Mouse (Mus musculus) gastrocnemius, postnatal 36 days (tissue): Measurements from ENCODE around the gene Ccnjl. TPM values are rescaled to one million over a fixed set of nuclear protein-coding genes. Genes with fewer than 3 reads are reported as not detected.

ENCODE experiments used
- DNase-seq, 2 experiments: peaks; one replicate each; pipeline ENCODE4 v3.0.0; 2022
- intact Hi-C: fragments of 180-260 bp; cut with DNase I; formaldehyde crosslinking; loops from one replicate; pipeline ENCODE4 v1.15.1; 2025
- long read RNA-seq, 2 experiments: library from polyadenylated mRNA; stranded (forward); transcript quantifications; one replicate each; pipeline ENCODE4 v2.0.0; 2021
- total RNA-seq, 2 experiments: library from RNA; stranded (reverse); gene quantifications; 2 replicates each; pipeline ENCODE4 v1.2.3; 2021

Ccnjl gene
- total RNA-seq: under 1 TPM; 0.12 to 0.13 TPM
- long read RNA-seq, experiment 1: 0 reads
- long read RNA-seq, experiment 2: 0 reads

DNA sequence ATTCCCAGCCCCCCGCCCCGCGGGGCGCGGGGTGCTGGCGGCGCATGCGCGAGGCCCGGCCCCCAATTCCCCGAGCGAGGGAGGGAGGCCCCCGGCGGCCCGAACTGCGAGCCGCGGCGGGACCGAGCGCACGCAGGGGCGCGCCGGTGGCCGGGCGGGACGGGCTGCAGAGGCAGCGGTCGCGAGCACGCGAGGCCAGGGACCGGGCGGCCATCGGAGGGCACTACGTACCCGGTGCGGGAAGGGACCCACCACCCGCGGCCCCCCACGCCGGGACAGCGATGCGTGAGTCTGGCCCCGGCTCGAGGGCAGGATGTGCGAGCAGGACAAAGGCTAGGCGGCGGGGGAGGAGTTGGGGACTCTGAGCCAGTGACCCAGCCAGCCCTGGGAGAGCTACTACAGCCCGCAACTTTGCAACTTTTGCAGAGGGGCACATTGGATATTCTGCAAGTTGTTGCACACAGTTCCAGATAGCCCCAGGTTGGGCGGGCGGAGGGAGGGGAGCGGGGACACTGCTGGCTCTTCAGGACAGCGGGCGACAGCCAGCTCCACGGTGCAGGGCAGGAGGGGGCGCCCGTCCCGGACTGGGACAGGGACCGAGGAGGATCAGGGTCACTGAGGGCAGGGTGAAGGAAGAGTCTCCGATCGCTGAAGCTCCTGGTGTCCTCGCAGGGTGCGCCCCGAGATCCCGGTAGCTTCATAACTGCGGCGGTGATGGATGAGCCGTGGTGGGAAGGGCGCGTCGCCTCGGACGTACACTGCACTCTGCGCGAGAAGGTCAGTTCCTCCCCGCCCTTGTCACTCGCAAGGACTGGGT, at the start of gene Ccnjl:
Ccnjl (plus strand) TSS at position 102 of the 817 bp plus-strand sequence.
- intact Hi-C loops: no loop called here

DNA sequence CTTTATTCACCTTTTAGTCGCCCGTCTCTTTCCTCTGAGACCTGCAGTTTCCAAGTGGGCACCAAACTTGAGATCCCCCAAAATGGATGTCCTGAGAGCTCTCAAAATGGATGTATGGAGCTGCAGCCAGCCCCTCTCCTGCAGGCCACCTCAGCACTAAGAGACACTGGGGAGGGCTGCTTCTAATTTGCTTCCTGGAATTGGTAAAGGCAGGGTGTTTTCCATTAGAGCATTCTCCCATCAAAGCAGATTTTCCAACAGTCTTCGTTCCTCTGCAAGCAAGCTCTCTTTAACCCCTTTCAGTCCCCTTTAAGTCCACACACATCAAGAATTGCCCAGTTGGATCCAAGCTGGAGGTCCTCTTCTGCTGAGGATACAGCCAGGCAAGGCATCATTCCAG, 49.2 kb upstream of the Ccnjl start:
- DNase-seq: no peak
- intact Hi-C loops: no loop called here

More for the DNA sequence above, at the start of gene Ccnjl:
- DNase-seq: peak; percentile 25 to 27

DNA sequence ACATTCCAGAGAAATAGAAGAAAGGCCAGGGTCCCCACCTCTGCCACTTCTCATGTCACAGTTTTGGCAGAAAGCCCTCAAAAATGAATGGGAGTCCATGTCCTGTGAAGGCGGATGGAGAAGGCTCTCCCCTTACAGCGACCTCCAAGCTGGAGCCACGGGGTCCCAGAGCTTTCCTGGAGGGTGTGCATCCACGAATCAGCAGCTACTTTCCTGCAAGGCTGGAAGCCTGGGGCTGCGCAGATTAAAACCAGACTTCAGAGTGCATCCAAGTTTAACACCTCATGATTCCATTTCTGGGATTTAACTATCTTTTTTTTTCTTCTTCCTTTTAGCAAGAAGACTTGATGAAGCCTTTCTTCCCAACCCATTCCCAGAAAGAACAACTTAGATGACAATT, 48.0 kb upstream of the Ccnjl start:
- intact Hi-C loops: no loop called here
- DNase-seq: no peak

DNA sequence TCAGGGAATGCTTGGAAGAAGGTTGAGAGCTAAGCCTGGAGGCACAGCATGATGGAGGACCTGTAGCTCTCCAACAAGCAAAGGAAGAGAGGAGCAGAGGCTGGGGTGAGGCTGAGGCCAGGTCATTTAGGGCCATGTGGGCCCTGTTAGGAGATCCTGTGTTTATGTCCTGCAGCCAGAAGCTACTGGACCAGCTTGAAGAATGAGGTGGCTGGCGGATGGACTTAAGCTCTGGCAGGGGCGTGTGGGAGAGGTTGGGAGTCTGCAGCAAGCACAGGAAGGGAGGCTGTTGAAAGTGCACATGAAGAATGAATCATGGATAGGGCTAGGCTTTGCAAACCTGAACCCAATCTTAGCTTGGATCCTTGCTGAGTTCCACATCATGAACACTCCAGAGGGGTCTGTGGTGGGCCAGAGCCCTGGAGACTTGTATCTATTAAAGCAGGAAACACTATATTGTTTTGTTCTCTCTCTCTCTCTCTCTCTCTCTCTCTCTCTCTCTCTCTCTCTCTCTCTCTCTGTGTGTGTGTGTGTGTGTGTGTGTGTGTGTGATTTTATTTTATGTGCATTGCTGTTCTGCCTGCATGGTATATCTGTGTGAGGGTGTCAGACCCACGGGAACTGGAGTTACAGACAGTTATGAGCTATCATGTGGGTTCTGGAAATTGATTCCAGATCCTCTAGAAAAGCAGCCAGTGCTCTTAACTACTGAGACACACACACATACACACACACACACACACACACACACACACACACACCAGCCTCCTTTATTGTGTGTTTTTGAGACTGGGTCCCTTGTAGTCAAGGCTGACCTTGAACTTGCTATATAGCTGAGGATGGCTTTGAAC, 46.7 kb upstream of the Ccnjl start:
- intact Hi-C loops: no loop called here
- peak in 1 of 2 experiments; percentile 29 for DNase-seq

DNA sequence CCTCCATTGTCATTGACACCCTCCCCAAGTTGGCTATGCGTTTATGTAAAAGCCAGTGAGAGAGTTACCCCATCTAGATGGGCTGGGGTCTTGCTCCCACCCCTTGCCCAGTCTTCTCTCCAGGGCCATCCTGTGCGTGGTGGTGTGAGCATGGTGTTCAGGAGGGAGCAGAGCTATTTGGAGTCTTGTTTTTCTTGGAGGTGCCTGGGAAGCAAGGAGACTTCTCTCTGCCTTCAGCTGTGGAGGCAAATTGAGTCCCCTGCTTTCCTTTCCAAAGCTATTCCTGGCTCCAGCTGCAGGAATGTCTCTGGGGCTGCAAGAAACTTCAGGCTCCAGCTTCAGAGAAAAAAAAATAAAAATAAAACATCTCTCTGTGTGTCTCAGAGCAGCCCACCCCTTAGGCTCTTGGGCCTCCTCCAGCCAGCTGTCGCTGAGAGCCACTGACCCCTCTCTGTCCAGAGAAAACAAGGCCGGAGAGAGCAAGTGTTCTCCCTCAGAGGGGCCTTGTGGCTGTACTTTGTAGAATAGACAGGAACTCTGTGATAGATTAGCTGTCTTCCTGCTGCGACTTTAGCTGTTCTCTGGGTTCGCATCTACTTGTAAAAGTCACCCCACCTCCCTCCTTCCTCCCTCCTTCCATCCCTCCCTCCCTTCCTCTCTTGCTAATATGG, 45.3 kb upstream of the Ccnjl start:
- peak in 1 of 2 experiments; percentile 30 for DNase-seq
- intact Hi-C loops: no loop called here

DNA sequence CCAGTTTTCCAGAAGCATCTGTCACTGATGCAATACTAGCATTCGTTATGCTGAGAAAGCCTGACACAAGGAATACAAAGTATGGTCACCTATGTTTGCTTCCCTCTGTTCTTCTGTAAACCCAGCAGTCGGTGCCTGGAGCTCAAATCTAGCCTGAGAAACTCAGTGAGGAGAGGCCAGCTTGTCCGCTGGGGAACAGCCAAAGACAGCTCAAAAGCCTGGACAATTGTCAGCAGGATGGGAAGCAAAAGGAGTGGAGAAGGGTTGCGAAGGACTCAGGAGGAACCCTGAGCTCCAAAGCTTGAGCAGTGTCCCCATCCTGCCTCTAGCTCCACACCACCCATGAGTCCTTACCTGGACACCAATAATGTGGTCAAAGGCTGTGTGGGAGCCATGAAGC, 44.5 kb upstream of the Ccnjl start:
- intact Hi-C loops: no loop called here

DNA sequence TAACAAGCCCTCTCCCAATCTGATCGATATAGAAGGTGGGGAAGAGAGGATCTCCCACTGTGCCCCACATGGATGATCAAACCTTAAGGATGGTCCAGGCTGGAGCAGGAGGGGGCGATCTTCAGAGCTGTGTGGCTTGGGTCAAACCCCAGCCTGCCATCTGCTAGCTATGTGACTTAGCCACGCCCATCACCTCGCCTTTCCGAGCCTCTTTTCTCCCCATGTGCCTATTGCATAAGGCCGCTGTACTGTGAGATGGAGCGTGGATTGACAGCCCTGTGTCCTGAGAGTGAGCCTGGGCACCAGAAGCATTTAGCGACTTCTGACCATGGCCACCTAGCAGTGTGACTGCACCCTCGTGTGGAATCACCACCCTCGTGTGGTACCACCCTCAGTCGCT, 43.9 kb upstream of the Ccnjl start:
- intact Hi-C loops: no loop called here
- no peak for DNase-seq

More for the DNA sequence above, 44.5 kb upstream of the Ccnjl start:
- DNase-seq: no peak

DNA sequence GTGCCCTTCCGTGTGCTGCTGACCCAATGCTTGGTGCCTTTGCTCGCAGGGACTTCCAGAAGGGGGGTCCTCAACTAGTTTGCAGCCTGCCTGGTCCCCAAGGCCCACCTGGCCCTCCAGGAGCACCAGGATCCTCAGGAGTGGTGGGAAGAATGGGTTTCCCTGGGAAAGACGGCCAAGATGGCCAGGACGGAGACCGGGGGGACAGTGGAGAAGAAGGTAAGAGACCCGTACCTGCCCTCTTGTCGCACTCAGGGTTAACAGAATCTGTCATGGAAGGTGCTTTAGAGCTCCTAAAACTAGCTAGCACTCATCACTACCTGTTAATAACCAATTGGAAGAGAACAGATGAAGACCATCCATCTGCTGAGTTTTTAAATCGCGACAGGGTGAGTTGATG, 42.7 kb upstream of the Ccnjl start:
- intact Hi-C loops: no loop called here
- DNase-seq: no peak

DNA sequence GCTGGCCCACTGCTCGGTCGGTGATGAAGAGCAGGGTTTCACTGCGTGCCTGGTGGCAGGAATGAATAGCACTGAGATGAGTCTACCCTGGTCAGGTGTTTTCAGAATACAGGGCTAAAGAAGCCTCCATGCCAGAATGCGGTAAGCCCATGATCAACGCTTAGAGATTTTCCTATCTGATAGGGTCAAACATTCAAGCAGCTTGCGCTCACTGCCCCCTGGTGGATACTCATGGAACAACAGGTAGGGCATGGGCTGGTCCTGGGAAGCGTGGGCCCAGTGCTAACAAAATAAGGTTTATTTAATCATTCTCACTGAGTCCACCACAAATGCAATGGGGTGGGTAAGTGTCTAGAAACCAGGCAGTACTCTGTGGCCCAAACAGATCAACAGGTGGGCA, 35.9 kb upstream of the Ccnjl start:
- peak; percentile 67 to 68 for DNase-seq
- intact Hi-C loops: loop anchor here (5.0 kb wide), 3 partner anchors 40 to 95 kb away; partner anchors contain the start of gene 4933415A04Rik

DNA sequence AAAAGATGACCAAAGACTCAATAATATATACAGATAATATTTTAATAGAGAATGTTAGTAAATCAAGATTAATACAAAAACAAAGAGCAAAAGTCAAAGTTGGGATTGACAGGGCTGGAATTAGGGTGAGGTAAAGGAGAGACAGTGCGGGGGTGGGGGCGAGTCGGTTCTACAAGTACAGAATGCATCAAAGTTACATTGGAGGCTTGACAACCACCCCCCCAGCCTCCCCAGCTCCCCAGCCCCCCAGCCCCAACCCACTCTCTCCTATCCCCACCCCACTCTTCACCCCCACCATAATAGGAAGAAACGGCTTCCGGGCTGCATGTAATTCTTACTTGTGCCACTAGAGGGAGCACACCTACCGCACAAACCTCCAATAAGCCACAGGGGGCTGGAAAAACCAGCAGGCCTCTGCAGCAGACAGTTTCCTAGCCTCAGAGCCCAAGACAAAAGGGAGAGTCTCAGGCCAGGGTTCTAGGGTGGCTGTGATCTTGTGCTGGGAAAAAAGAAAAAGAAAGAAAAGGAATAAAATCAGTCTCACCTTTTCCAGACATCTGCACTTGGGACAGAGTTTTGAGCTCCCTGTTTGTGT, 34.7 kb upstream of the Ccnjl start:
- intact Hi-C loops: loop anchor here (5.0 kb wide), 3 partner anchors 42 to 93 kb away; partner anchors contain the start of gene 4933415A04Rik
- peak; percentile 46 to 53 for DNase-seq

DNA sequence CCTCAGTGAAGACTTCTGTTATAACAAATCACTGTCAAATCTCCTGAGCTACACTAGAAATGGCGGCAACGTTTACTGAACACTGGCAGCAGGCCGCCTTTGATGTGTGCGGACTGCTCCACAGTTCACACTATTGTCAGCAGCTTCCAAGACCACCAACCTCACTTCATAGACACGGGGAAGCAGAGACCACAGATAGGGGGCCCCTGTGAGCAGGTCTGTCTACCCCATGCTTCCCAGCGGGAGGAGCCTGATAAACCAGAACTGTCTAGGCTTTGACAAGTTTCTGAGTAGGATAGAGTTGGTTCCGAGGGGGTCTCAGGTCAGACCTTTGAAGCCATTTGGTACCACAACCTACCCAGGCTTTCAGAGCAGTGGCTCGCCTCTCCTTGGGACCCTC, 33.5 kb upstream of the Ccnjl start:
- intact Hi-C loops: no loop called here
- no peak for DNase-seq

DNA sequence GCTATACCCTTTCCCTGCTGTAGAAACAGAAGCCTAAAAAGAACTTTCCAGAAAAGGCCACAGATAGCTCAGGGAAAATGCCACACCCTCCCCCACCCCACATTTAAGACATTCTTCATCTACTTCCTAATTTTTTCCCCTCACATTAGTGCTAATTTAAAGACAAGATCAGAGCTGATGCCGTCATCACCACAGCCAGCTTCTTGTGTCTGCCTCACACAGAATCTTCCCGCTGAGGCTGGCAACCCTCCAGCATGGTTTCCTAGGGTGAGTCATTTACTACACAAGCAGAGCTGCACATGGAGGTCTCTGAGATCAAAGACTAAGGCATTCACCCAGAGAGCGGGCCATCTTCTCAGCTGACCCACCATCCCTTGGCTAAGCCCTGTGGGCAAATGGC, 33.1 kb upstream of the Ccnjl start:
- DNase-seq: peak in 1 of 2 experiments; percentile 43
- intact Hi-C loops: no loop called here

DNA sequence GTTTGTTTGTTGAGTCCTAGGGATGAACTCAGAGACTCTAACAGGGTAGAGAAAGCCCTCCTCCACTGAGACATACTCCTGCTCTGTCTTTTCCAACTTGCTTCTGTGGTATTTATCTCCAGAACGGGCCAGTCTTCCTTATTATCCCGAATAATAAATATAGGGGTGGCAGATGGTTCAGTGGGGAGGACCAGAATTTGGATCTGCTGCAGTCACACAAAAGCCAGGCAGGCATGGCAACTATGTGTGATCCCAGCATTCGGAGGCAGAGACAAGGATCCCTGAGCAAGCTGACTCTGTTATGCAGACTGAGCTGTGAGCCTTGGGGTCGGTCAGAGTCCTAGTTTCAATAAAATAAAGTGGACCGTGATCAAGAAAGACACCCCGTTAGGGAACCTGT, 27.3 kb upstream of the Ccnjl start:
- no peak for DNase-seq
- intact Hi-C loops: no loop called here

DNA sequence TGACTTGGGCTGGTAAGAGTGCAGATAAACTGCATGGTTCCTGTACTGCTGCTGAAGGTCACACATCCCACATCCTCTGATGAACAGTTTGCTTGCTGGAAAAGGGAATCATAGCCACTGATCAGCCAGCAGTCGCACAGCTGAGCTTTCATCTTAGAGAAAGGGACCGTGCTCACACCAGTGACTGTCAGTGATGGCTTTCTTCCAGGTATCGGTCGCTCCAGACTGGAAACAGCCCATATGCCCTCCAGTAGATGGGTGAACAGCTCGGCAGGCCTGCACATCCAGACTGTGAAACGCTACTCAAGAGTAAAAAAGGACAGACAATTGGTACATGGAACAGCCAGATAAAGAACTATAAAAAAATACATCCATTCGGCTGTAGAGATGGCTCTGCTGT, 23.4 kb upstream of the Ccnjl start:
- no peak for DNase-seq
- intact Hi-C loops: no loop called here

DNA sequence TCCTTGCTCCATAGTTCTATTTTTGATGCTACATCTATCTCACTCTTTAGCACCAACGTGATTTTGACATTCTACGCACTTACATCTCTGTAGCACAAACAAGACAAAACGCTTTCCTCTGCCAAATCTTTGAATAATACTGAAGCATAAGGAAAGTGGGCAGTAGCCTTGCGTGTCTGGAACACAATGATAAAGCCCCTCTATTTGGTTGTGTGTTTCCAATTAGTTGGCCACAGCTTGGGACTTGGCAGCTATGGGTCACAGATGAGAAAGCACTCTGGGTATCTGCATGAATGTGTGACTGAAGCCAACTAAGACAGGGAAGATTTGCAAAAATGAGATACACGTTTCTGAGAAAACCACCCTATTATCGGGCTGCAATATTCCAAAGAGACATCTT, 20.6 kb upstream of the Ccnjl start:
- no peak for DNase-seq
- intact Hi-C loops: no loop called here

DNA sequence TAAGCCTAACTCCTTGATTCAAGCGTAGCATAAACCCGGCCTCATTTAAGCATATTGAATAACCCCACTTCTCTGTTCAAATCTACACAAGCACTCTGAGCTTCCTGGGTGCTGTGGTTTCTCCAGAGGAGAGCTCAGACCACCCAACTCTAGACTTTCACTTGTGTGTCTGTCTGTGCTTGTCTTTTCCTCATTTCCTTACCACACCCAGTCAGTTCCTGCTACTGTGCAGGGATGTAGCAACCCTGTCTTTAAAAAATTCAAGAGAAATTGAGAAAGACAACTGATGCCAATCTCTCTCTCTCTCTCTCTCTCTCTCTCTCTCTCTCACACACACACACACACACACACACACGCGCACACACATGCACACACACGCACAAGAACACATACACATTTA, 18.7 kb upstream of the Ccnjl start:
- intact Hi-C loops: no loop called here
- no peak for DNase-seq

DNA sequence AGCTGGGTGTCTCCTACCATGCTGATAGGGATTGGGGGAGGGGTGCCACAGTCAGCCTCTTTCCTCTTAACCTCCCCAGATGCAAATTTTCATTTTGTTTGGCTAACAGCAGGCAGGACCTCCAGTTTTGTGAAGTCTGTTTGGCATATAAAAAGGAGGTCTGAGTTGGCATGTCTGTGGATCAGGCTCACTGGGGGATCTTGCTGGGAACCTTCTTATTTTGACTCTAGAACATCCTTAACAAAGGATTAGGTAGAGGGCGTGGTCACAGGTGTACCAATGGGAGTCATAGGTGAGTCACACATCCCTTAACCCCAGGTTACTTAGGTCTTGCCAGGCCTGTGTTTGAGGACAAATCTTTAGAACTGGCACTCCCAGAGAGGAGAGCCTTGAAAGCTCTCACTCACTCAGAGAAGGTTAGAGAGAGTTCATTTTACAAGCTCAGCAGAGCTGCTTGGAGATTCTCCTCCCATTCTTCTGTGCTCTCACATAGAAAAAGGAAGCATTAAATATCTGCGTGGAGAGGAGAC, 15.9 kb upstream of the Ccnjl start:
- DNase-seq: no peak
- intact Hi-C loops: no loop called here

DNA sequence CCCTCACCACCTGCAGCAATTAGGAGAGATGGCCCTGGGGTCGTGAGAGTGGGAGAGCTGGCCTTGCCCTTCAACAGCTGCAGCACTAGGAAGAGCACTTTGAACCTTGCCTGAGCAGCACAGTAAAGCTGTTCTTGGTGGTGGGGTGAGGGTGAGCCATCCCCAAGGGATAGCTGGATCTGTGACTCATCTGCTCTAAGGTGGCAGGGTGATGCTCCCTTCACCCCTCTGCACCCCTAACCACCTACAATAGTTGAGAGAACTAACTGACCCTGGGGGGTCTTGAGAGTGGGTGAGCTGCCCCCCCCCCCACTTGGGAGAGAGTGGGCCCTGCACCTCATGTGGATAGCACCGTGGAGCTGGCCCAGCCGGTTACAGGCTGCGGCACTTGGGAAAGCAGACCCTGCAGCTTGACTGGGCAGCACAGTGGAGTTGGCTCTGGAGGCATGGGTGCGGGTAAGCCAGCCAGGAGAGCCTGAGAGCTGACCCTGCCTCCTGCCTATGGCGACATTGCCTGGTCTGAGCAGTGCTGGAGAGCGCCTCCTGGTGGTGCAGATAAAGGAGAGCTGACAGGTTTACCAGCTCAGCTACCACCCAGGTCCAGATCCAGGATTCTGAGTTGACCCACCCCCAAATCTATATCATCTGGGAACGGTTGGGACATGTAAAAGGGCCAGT, 12.1 kb upstream of the Ccnjl start:
- intact Hi-C loops: no loop called here
- DNase-seq: no peak

DNA sequence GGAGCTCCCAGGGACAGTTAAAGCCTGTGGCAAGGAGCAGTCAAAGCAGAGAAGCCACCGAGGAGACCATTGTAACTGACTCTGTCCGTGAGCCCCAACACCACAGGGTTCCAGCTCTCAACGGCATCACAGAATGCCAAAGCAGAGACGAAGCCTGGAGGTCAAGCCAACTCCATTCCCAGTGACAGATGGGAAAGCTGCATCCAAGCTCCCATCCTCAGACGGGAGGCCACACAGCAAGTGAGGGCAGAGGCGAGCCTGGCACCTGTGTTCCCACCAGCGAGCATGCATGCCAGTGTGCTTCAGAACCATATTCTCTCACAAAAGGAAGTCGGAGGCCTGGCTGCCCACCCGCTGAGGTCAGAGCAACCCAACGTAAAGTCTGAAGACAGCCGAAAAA, 10.9 kb upstream of the Ccnjl start:
- no peak for DNase-seq
- intact Hi-C loops: no loop called here

DNA sequence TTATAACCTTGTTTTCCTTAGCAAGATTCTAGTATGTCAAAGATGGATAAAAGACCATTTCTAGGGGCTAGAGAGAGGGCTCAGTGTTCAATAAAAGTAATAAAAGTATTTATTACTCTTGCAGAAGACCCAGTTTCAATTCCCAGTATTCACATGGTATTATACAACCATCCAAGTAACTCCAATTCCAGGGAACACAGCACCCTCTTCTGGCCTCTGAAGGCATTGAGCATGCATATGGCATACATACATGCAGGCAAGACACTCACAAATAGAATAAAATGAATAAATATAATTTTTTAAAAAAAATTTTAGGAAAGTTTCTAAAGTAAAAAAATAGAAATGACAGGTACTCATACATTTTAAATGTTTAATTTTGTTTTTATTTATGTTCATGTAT, 10.5 kb upstream of the Ccnjl start:
- no peak for DNase-seq
- intact Hi-C loops: no loop called here
